In the genomic region with DNA sequence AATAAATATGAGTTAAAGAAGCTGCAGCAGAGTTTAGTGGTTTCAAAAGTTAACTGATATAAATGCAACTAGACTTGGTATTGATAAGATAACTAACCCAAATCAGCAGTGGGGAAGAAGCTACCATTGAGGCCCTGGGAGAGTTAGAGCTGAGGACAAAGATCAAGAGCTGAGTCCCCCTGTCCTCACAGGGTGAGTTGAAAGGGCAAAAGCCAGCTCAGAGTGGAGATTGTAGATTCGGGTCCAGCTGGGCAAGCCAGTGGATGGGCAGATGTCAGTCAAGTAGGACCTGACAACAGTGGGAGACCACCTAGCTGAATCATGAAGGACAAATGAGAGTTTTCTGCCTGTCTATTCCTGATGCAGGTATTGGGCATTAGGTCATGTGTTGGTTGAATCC, we compare ENCODE assay signal across 25 mouse cellular contexts.
"Had no signal": no experiment of that assay in that cellular context is flagged by ENCODE, and none has a peak within 500 bp of the region (broad histone marks: within the 10 kb centered on the region; RNA-seq: fewer than 3 reads in every experiment).

No protein-coding gene starts in this region.

- DNase-seq: cerebellum, adult 2 months; cerebellum, adult 8-10 months; cerebellum, adult 9-10 months; cerebellum, adult 9-11 months; cerebellum, postnatal 10 days; cerebellum, postnatal 14 days; cerebellum, postnatal 25 days; cerebellum, postnatal 36 days; embryo, embryonic 11 days; forebrain, postnatal 0 days; gastrocnemius, adult 2 months; gastrocnemius, postnatal 10 days; gastrocnemius, postnatal 14 days; gastrocnemius, postnatal 25 days; gastrocnemius, postnatal 36 days; heart, adult 2 months had no signal

- H3K4me1 ChIP-seq: embryonic facial prominence, embryonic 10.5 days; embryonic facial prominence, embryonic 12.5 days; embryonic facial prominence, embryonic 13.5 days; embryonic facial prominence, embryonic 15.5 days; forebrain, embryonic 10.5 days; forebrain, embryonic 12.5 days; forebrain, embryonic 13.5 days; forebrain, embryonic 15.5 days had no signal

- H3K9me3 ChIP-seq: embryonic facial prominence, embryonic 10.5 days; embryonic facial prominence, embryonic 12.5 days; embryonic facial prominence, embryonic 13.5 days; embryonic facial prominence, embryonic 15.5 days; forebrain, embryonic 10.5 days; forebrain, embryonic 12.5 days; forebrain, embryonic 13.5 days; forebrain, embryonic 15.5 days had no signal

- H3K4me3 ChIP-seq: embryonic facial prominence, embryonic 10.5 days; embryonic facial prominence, embryonic 12.5 days; embryonic facial prominence, embryonic 13.5 days; embryonic facial prominence, embryonic 15.5 days; erythroblast, embryonic 14.5 days; forebrain, embryonic 10.5 days; forebrain, embryonic 12.5 days; forebrain, embryonic 13.5 days; forebrain, embryonic 15.5 days; gastrocnemius, adult 2 months; heart, adult 2 months had no signal

- H3K36me3 ChIP-seq: embryonic facial prominence, embryonic 10.5 days; embryonic facial prominence, embryonic 12.5 days; embryonic facial prominence, embryonic 13.5 days; embryonic facial prominence, embryonic 15.5 days; forebrain, embryonic 10.5 days; forebrain, embryonic 12.5 days; forebrain, embryonic 15.5 days had no signal

- H3K27me3 ChIP-seq: embryonic facial prominence, embryonic 12.5 days; embryonic facial prominence, embryonic 13.5 days; embryonic facial prominence, embryonic 15.5 days; forebrain, embryonic 12.5 days; forebrain, embryonic 13.5 days; forebrain, embryonic 15.5 days had no signal

- H3K27ac ChIP-seq: embryonic facial prominence, embryonic 10.5 days; embryonic facial prominence, embryonic 12.5 days; embryonic facial prominence, embryonic 13.5 days; embryonic facial prominence, embryonic 15.5 days; forebrain, embryonic 10.5 days; forebrain, embryonic 12.5 days; forebrain, embryonic 13.5 days; forebrain, embryonic 15.5 days; gastrocnemius, adult 2 months; heart, adult 2 months had no signal
